Mouse (Mus musculus) erythroblast, embryonic 14.5 days (primary cell): ENCODE measurements around the gene Frem3.

ENCODE experiments used
- GATA1 ChIP-seq: IDR thresholded peaks from 2 replicates; pipeline ENCODE4 v1.6.1; 2012; ENCODE audit warnings: low read length, inconsistent platforms, mixed read lengths
- TAL1 ChIP-seq: IDR thresholded peaks from 3 replicates; pipeline ENCODE4 v1.6.1; 2012; ENCODE audit warnings: low read length, inconsistent platforms, mixed read lengths

GRCm38 (mm10) chr8:80579038-80579437 is 31.8 kb upstream of the Frem3 start:
- TF ChIP-seq TAL1 (no peak), GATA1 (no peak)
